Mouse (Mus musculus): ENCODE measurements at regions not wholly inside any gene's neighbourhood (a gene's known extent, or its start where the extent isn't known, plus 50 kb on each side); places are given as distances from the start of the nearest gene placed in this dataset.
"Not testable (repeated sequence)": the region's sequence is repeated elsewhere in the genome, so short reads cannot be mapped to it uniquely, and the experiment has no call there.

- H3K9ac ChIP-seq (replicated peaks; ENCODE audit: low read depth, low read length): no peak overlapping the region
- H3K27ac ChIP-seq (ENCODE audit: low read depth): no peak overlapping the region
- TF ChIP-seq CTCF (IDR thresholded peaks at IDR 0.05; ENCODE audit: low read depth): no peak
- TF ChIP-seq EP300 (IDR thresholded peaks at IDR 0.05; ENCODE audit: low read depth): no peak
- DNase-seq (ENCODE audit: low spot score) (no peak), ATAC-seq (ENCODE audit: insufficient read depth, low read depth) (no peak)
- no peak overlapping the region for H3K4me2 ChIP-seq (ENCODE audit: low read depth, low read length)
- H3K4me3 ChIP-seq (ENCODE audit: low read depth, low read length): no peak overlapping the region
- 77% methylated on average over 2 of the region's 2 CpGs for WGBS
- H3K27me3 ChIP-seq (ENCODE audit: control insufficient read depth, insufficient read depth, low read length): no peaks in the 10 kb centered on the region
- H3K36me3 ChIP-seq (replicated peaks; ENCODE audit: control insufficient read depth, insufficient read depth, low read length): no peaks in the 10 kb centered on the region
- H3K9me3 ChIP-seq (replicated peaks; ENCODE audit: control insufficient read depth, low read length): no peaks in the 10 kb centered on the region
- H3K4me1 ChIP-seq (ENCODE audit: control insufficient read depth, insufficient read depth): no peaks in the 10 kb centered on the region
Observed at GRCm38 (mm10) chr15:49121202-49121601, 4763.5 kb upstream of the Gm7489 start.

- no peak for DNase-seq (ENCODE audit: low spot score)
- no peak for ATAC-seq (ENCODE audit: insufficient read depth, low read depth)
- no peak overlapping the region for H3K4me3 ChIP-seq (ENCODE audit: low read depth, low read length)
- TF ChIP-seq EP300 (IDR thresholded peaks at IDR 0.05; ENCODE audit: low read depth): no peak
- no peak for TF ChIP-seq CTCF (IDR thresholded peaks at IDR 0.05; ENCODE audit: low read depth)
- no peak overlapping the region for H3K27ac ChIP-seq (ENCODE audit: low read depth)
- H3K9ac ChIP-seq (replicated peaks; ENCODE audit: low read depth, low read length): no peak overlapping the region
- no peaks in the 10 kb centered on the region for H3K27me3 ChIP-seq (ENCODE audit: control insufficient read depth, insufficient read depth, low read length)
- 58% methylated on average over 1 of the region's 1 CpGs for WGBS
- no peaks in the 10 kb centered on the region for H3K4me1 ChIP-seq (ENCODE audit: control insufficient read depth, insufficient read depth)
- no peak overlapping the region for H3K4me2 ChIP-seq (ENCODE audit: low read depth, low read length)
- H3K9me3 ChIP-seq (replicated peaks; ENCODE audit: control insufficient read depth, low read length): no peaks in the 10 kb centered on the region
- H3K36me3 ChIP-seq (replicated peaks; ENCODE audit: control insufficient read depth, insufficient read depth, low read length): no peaks in the 10 kb centered on the region
Observed at GRCm38 (mm10) chr15:49146430-49146829, 4738.3 kb upstream of the Gm7489 start.

DNA sequence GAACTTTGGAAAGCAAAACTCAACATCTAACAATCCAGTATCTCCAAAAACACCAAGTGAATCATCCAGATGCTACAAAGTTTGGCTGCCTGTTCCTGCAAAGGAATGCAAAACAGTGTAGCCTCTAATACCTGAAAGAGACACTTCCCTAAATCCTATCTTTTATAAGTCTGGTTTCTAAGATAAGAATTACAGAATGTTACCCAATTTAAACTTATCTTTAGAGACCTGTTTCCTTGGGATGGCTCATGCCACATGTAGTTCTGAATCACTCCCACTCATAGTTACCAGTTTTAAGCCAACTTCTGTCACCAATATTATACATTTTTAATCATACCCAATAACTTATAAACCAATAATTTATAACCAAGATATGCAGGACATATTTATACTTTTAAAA is 4732.7 kb upstream of the Gm7489 start:
- no peaks in the 10 kb centered on the region for H3K36me3 ChIP-seq (replicated peaks; ENCODE audit: control insufficient read depth, insufficient read depth, low read length)
- H3K4me2 ChIP-seq (ENCODE audit: low read depth, low read length): no peak overlapping the region
- no peak overlapping the region for H3K27ac ChIP-seq (ENCODE audit: low read depth)
- DNase-seq (ENCODE audit: low spot score): no peak
- H3K27me3 ChIP-seq (ENCODE audit: control insufficient read depth, insufficient read depth, low read length): no peaks in the 10 kb centered on the region
- no peak for TF ChIP-seq CTCF (IDR thresholded peaks at IDR 0.05; ENCODE audit: low read depth)
- no peak for TF ChIP-seq EP300 (IDR thresholded peaks at IDR 0.05; ENCODE audit: low read depth)
- H3K4me3 ChIP-seq (ENCODE audit: low read depth, low read length): no peak overlapping the region
- H3K4me1 ChIP-seq (ENCODE audit: control insufficient read depth, insufficient read depth): no peaks in the 10 kb centered on the region
- ATAC-seq (ENCODE audit: insufficient read depth, low read depth): no peak
- H3K9ac ChIP-seq (replicated peaks; ENCODE audit: low read depth, low read length): no peak overlapping the region
- H3K9me3 ChIP-seq (replicated peaks; ENCODE audit: control insufficient read depth, low read length): no peaks in the 10 kb centered on the region

- Histone ChIP-seq H3K4me2 (ENCODE audit: low read depth, low read length) (no peak overlapping the region), H3K27me3 (ENCODE audit: control insufficient read depth, insufficient read depth, low read length) (no peaks in the 10 kb centered on the region), H3K9me3 (replicated peaks; ENCODE audit: control insufficient read depth, low read length) (no peaks in the 10 kb centered on the region), H3K27ac (ENCODE audit: low read depth) (no peak overlapping the region), H3K36me3 (replicated peaks; ENCODE audit: control insufficient read depth, insufficient read depth, low read length) (no peaks in the 10 kb centered on the region), H3K4me1 (ENCODE audit: control insufficient read depth, insufficient read depth) (no peaks in the 10 kb centered on the region), H3K4me3 (ENCODE audit: low read depth, low read length) (no peak overlapping the region), H3K9ac (replicated peaks; ENCODE audit: low read depth, low read length) (no peak overlapping the region)
- 66% methylated on average over 5 of the region's 5 CpGs for WGBS
- ATAC-seq (ENCODE audit: insufficient read depth, low read depth) (no peak), DNase-seq (ENCODE audit: low spot score) (no peak)
- no peak for TF ChIP-seq CTCF (IDR thresholded peaks at IDR 0.05; ENCODE audit: low read depth)
- TF ChIP-seq EP300 (IDR thresholded peaks at IDR 0.05; ENCODE audit: low read depth): no peak
Observed at GRCm38 (mm10) chr15:49154026-49154425, 4730.7 kb upstream of the Gm7489 start.

DNA sequence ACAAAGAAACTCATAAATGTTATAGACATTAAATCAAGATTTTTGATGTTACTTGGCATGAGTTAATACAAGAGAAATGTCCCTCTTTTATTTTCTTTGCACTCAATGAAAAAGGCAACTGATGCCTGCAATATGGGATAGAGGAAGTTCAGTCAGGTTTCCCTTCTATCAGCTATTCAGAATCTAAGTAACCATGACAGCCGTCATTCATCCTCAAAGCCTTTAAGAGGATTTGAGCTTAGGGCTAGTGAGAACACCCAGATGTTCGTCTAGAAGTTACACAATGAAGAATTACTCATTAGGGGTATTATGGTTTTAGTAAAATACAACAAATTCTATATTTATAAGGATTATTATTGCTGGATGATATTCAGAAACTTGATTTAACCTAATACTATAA is 4693.2 kb upstream of the Gm7489 start:
- DNase-seq (ENCODE audit: low spot score) (no peak), ATAC-seq (ENCODE audit: insufficient read depth, low read depth) (no peak)
- no peak overlapping the region for H3K4me2 ChIP-seq (ENCODE audit: low read depth, low read length)
- no peak for TF ChIP-seq CTCF (IDR thresholded peaks at IDR 0.05; ENCODE audit: low read depth)
- TF ChIP-seq EP300 (IDR thresholded peaks at IDR 0.05; ENCODE audit: low read depth): no peak
- no peak overlapping the region for H3K9ac ChIP-seq (replicated peaks; ENCODE audit: low read depth, low read length)
- no peak overlapping the region for H3K4me3 ChIP-seq (ENCODE audit: low read depth, low read length)
- H3K27ac ChIP-seq (ENCODE audit: low read depth): no peak overlapping the region
- no peaks in the 10 kb centered on the region for H3K36me3 ChIP-seq (replicated peaks; ENCODE audit: control insufficient read depth, insufficient read depth, low read length)
- WGBS: 53% methylated on average over 2 of the region's 2 CpGs
- H3K4me1 ChIP-seq (ENCODE audit: control insufficient read depth, insufficient read depth): no peaks in the 10 kb centered on the region
- no peaks in the 10 kb centered on the region for H3K27me3 ChIP-seq (ENCODE audit: control insufficient read depth, insufficient read depth, low read length)
- H3K9me3 ChIP-seq (replicated peaks; ENCODE audit: control insufficient read depth, low read length): no peaks in the 10 kb centered on the region

DNA sequence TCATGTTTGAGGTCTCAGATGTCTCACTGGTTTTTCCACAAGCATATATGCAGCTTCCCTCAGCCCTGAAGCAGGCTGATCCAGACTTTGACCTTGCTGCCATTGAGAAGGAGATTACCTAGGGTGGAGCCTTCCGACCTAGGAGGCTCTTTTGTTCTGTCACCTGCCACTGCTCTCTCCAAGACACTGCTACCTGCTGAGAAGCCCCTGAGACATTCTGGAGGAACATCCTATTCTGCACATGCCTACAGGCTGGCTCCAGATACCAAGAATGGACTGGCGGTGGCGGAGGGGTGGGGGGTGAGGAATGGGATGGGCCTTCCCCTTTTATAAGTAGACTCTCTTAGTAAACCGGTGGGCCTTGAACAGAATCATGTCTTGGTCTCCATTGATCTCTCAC is 4692.1 kb upstream of the Gm7489 start:
- not testable (repeated sequence) for H3K27ac ChIP-seq (ENCODE audit: low read depth); DNase-seq (ENCODE audit: low spot score); H3K4me1 ChIP-seq (ENCODE audit: control insufficient read depth, insufficient read depth); H3K27me3 ChIP-seq (ENCODE audit: control insufficient read depth, insufficient read depth, low read length); H3K9ac ChIP-seq (replicated peaks; ENCODE audit: low read depth, low read length); H3K9me3 ChIP-seq (replicated peaks; ENCODE audit: control insufficient read depth, low read length); H3K4me3 ChIP-seq (ENCODE audit: low read depth, low read length); H3K4me2 ChIP-seq (ENCODE audit: low read depth, low read length); H3K36me3 ChIP-seq (replicated peaks; ENCODE audit: control insufficient read depth, insufficient read depth, low read length); ATAC-seq (ENCODE audit: insufficient read depth, low read depth)
- 81% methylated on average over 4 of the region's 4 CpGs for WGBS

Data from heart, postnatal 0 days (tissue).